Mouse (Mus musculus) neural tube, embryonic 14.5 days (tissue): ENCODE results near the gene Samd13. TPM values are rescaled to one million over a fixed set of nuclear protein-coding genes. Genes with fewer than 3 reads are reported as not detected.

Source experiments
- ATAC-seq: fragments of 200-750 bp; cut with Nextera tagmentation; 2 replicates; pipeline ENCODE4 v1.8.0; 2017; ENCODE audit warnings: low read depth, mild to moderate bottlenecking, moderate TSS enrichment, moderate library complexity
- H3K27ac ChIP-seq: fragments of 300-500 bp; sonication (generic); 2 replicates; pipeline ENCODE4 v1.5.1; 2014; ENCODE audit warnings: low read depth, mild to moderate bottlenecking, control low read depth, low read length, moderate library complexity, mixed read lengths
- H3K27me3 ChIP-seq: fragments of 300-500 bp; sonication (generic); 2 replicates; pipeline ENCODE4 v1.6.1; 2014; ENCODE audit warnings: low read length; ENCODE audit not compliant: control insufficient read depth, insufficient read depth
- H3K36me3 ChIP-seq: fragments of 300-500 bp; sonication (generic); 2 replicates; pipeline ENCODE4 v1.6.1; 2014; ENCODE audit warnings: low read length, mixed read lengths; ENCODE audit not compliant: control insufficient read depth, insufficient read depth
- H3K4me1 ChIP-seq: fragments of 300-500 bp; sonication (generic); 2 replicates; pipeline ENCODE4 v1.6.1; 2014; ENCODE audit warnings: low read length; ENCODE audit not compliant: control insufficient read depth, insufficient read depth
- H3K4me2 ChIP-seq: fragments of 300-500 bp; sonication (generic); 2 replicates; pipeline ENCODE4 v1.6.1; 2014; ENCODE audit warnings: mild to moderate bottlenecking, low read depth, low read length, control low read depth
- H3K4me3 ChIP-seq: fragments of 300-500 bp; sonication (generic); 2 replicates; pipeline ENCODE4 v1.5.1; 2014; ENCODE audit warnings: low read depth, low read length, control low read depth, mixed read lengths
- H3K9ac ChIP-seq: fragments of 300-500 bp; sonication (generic); replicated peaks from 2 replicates; pipeline ENCODE4 v1.6.1; 2014; ENCODE audit warnings: low read depth, mild to moderate bottlenecking, control low read depth, low read length, mixed read lengths
- H3K9me3 ChIP-seq: fragments of 300-500 bp; sonication (generic); 2 replicates; pipeline ENCODE4 v1.6.1; 2016; ENCODE audit warnings: low read length; ENCODE audit not compliant: control insufficient read depth
- WGBS: fragments of 180-500 bp; shearing (Covaris S2); extraction: QIAGEN DNeasy Blood & Tissue Kit; methylation state at CpG from one replicate; pipeline ENCODE4 v1.1.7; 2014; 5-methylcytosine and 5-hydroxymethylcytosine counted together
- polyA plus RNA-seq: library from polyadenylated mRNA; unstranded; fragments of >200 nt; fragmentation: Nextera tagmentation; extraction: Ambion mirVana; gene quantifications from 2 replicates; pipeline ENCODE4 v1.2.1, GENCODE M21; 2014

Samd13 gene
- polyA plus RNA-seq, 1 experiment from 2014 or later = 0.43 TPM

DNA sequence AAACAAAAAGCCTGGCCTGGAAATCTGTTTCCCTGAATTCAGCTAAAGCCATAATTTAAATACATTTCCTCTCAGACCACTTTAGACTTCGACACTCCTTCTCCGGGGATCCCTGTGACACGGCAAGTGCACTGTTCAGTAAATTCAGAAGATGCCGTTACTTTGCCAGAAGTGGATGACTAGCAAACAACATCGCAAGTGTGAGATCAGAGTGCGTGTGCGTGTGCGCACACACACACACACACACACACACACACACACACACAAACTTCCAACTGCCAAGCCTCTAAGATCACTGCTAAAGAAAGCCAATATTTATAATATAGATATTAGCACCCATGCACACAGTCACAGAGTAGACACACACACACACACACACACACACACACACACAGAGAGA lies 3.7 kb downstream of the Samd13 start:
- Histone ChIP-seq H3K4me2 (peak overlapping the region; percentile 45), H3K9me3 (no peaks in the 10 kb centered on the region), H3K4me1 (no peaks in the 10 kb centered on the region), H3K9ac (no peak overlapping the region), H3K36me3 (no peaks in the 10 kb centered on the region), H3K27ac (no peak overlapping the region), H3K4me3 (peak overlapping the region; percentile 23), H3K27me3 (no peaks in the 10 kb centered on the region)
- ATAC-seq = no peak
- 57% methylated on average over 8 of the region's 8 CpGs for WGBS

DNA sequence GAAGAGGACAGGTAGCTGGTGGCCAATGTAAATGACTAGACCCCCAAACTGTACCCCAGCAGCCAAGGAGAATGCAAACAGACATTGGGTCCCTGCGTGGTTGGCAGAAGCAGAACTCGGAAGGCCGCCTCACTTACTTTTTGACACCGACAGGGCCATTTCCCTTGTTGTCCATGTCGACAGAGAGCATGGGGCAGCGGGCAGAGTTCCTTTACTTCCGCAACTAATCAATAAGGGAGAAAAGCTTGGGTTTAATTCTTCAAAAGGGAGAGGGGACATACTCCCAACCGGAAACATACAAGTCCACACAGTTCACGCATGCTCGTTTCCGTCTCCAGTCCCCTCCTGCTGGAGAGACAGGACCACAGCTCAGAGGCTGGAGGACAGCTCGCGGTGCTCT lies 4.8 kb downstream of the Samd13 start:
- H3K4me1 ChIP-seq = no peaks in the 10 kb centered on the region
- H3K36me3 ChIP-seq = no peaks in the 10 kb centered on the region
- no peaks in the 10 kb centered on the region for H3K9me3 ChIP-seq
- ATAC-seq = no peak
- H3K27ac ChIP-seq = no peak overlapping the region
- no peaks in the 10 kb centered on the region for H3K27me3 ChIP-seq
- H3K4me3 ChIP-seq = no peak overlapping the region
- H3K4me2 ChIP-seq = no peak overlapping the region
- WGBS = 95% methylated on average over 13 of the region's 13 CpGs
- H3K9ac ChIP-seq = no peak overlapping the region

DNA sequence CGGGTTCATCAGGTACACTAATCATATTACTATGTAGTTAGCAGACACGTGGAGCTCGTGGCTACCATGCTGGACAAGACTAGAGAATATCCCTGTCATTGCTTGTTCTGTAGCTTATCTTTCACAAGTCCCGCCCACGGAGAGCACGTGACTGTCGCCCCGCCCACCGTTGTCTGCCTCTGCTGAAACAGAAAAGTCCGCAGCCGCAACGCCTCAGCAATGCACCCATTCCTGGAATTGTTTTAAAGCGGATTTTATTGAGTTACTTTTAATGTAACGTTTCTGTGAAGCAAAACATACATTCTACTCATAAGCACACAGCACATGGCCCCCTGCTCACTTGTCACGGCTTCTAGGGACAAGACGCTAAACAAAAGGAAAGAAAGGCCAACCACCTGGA lies 5.7 kb downstream of the Samd13 start:
- no peaks in the 10 kb centered on the region for H3K9me3 ChIP-seq
- 95% methylated on average over 16 of the region's 16 CpGs for WGBS
- H3K36me3 ChIP-seq = no peaks in the 10 kb centered on the region
- no peak for ATAC-seq
- no peak overlapping the region for H3K27ac ChIP-seq
- H3K9ac ChIP-seq = no peak overlapping the region
- H3K4me1 ChIP-seq = no peaks in the 10 kb centered on the region
- no peak overlapping the region for H3K4me3 ChIP-seq
- no peaks in the 10 kb centered on the region for H3K27me3 ChIP-seq
- H3K4me2 ChIP-seq = no peak overlapping the region

DNA sequence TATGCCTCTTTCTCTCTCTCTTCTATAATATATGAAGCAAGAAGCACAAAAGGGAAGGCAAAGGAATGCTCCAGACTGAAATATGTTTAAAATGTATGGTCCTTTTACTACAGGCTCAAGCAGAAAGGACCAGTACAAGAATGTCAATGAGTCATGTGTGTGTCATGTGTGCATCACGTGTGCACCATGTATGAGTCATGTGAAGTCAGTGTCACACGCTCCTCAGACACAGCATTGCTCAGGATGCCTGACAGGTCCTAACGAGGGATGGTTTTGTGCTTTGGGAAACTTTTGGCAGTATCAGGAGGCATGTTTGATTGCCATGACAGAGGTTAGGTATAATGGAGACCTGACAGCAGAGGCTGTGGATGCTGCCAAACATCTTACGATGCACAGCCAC lies 9.2 kb downstream of the Samd13 start:
- no peak for ATAC-seq
- H3K9me3 ChIP-seq = no peaks in the 10 kb centered on the region
- 89% methylated on average over 4 of the region's 4 CpGs for WGBS
- H3K4me2 ChIP-seq = no peak overlapping the region
- H3K36me3 ChIP-seq = no peaks in the 10 kb centered on the region
- H3K9ac ChIP-seq = no peak overlapping the region
- H3K27me3 ChIP-seq = no peaks in the 10 kb centered on the region
- H3K4me3 ChIP-seq = no peak overlapping the region
- H3K4me1 ChIP-seq = no peaks in the 10 kb centered on the region
- H3K27ac ChIP-seq = no peak overlapping the region

DNA sequence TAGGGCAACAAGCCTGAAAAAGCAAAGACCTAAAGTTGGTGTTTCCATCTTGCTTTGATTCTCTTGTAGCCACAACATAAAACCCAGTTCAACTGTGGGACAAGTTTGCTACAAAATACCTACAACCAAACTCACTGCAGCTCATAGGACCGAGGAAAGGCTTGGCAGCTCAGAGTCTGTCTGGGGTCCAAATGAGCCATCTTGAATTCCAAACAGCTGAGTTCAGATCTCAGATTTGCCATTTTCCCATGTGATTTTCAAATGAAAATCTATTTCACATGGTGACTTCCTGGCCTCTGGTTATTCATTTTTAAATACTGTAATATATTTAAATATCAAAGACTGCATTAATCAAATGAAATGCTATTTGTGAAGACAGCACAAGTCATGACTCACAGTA lies 10.3 kb downstream of the Samd13 start:
- no peaks in the 10 kb centered on the region for H3K27me3 ChIP-seq
- no peaks in the 10 kb centered on the region for H3K9me3 ChIP-seq
- no peak overlapping the region for H3K9ac ChIP-seq
- 95% methylated on average over 1 of the region's 1 CpGs for WGBS
- H3K27ac ChIP-seq = no peak overlapping the region
- H3K36me3 ChIP-seq = no peaks in the 10 kb centered on the region
- ATAC-seq = no peak
- H3K4me2 ChIP-seq = no peak overlapping the region
- H3K4me3 ChIP-seq = no peak overlapping the region
- H3K4me1 ChIP-seq = no peaks in the 10 kb centered on the region

DNA sequence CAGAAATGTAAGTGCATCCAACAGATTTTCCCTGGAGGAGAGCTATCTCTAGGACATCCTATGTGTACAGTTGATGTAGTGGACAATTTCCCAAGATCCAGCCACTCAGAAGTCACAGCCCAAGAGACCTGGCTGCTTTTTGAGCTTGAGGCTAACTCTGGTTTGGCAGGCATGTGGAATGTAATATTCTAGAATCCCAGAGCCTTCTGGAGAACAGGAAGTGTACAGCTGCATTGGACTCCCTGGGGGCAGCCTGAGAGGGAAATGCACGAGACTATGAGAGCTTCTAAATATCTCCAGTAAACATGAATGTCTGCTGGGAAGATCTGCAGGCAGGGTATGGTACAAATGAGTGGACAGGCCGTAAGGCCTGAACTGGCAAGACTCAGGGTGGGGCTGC lies 14.3 kb downstream of the Samd13 start:
- Histone ChIP-seq H3K36me3 (no peaks in the 10 kb centered on the region), H3K4me2 (no peak overlapping the region), H3K4me3 (no peak overlapping the region), H3K9me3 (no peaks in the 10 kb centered on the region), H3K4me1 (no peaks in the 10 kb centered on the region), H3K27ac (no peak overlapping the region), H3K9ac (no peak overlapping the region), H3K27me3 (no peaks in the 10 kb centered on the region)
- no peak for ATAC-seq
- WGBS = 64% methylated on average over 2 of the region's 2 CpGs

DNA sequence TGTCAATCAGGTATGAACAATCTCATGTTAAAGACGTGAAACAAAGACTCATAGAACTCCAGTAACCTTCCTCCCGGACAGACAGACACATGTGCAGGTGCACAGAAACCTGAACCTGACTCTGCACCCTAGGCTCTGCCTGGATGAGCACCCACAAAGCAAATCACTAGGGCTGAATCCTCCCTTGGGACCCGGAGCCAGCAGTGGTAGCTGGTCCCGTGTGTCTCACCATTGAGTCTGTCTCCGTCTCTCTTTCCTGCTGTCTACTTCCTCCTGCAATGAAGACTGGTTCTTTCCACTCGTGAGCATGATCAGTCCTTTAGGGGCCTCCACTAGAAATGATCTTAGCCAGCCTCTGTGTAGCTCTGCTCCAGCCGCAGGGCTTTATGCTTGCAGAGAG lies 23.5 kb downstream of the Samd13 start:
- H3K4me2 ChIP-seq = no peak overlapping the region
- 83% methylated on average over 7 of the region's 7 CpGs for WGBS
- no peaks in the 10 kb centered on the region for H3K4me1 ChIP-seq
- no peak overlapping the region for H3K9ac ChIP-seq
- no peak overlapping the region for H3K4me3 ChIP-seq
- no peaks in the 10 kb centered on the region for H3K27me3 ChIP-seq
- no peaks in the 10 kb centered on the region for H3K36me3 ChIP-seq
- H3K9me3 ChIP-seq = no peaks in the 10 kb centered on the region
- H3K27ac ChIP-seq = no peak overlapping the region
- ATAC-seq = no peak

DNA sequence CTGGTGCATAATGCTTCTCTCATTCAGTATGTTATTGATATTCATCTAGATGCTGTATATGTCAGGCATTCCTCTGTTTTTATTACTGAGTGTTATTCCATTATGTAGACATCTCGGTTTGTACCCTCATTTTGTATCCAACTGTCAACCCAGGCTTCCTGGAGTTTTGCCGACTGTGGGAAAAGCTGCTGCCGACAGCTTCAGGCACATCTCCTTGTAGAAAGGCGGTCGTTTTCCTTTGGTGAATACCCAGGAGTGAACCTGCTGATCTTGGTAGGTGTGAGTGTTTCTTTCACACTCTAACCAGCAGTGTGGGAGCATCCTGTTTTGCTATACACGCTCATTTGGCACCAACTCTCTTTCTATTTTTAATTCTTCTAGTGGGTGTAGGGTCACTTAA lies 24.4 kb downstream of the Samd13 start:
- H3K9ac ChIP-seq = no peak overlapping the region
- H3K4me1 ChIP-seq = no peaks in the 10 kb centered on the region
- H3K36me3 ChIP-seq = no peaks in the 10 kb centered on the region
- no peak overlapping the region for H3K4me3 ChIP-seq
- no peaks in the 10 kb centered on the region for H3K27me3 ChIP-seq
- no peak overlapping the region for H3K27ac ChIP-seq
- ATAC-seq = no peak
- 76% methylated on average over 6 of the region's 6 CpGs for WGBS
- H3K4me2 ChIP-seq = no peak overlapping the region
- H3K9me3 ChIP-seq = no peaks in the 10 kb centered on the region

DNA sequence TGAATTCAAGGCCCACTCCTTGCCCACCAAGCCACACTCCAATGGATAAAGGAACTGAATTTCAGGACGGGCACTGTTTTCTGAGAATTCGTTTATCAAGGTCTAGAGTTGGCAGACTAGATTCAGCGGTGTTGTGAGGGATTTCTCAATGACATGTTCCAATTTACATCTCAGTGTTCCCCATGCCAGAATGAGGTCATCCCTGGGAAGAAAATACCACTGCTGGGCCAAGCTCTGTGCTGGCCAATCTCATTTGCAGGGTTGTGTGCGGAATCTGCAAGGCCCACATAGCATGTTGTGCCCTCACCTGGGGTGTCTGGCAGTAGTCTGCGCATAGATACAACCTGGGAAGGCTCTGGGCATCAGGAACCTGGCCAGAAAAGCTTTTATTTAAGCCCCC lies 26.1 kb downstream of the Samd13 start:
- WGBS = 91% methylated on average over 5 of the region's 5 CpGs

More for the DNA sequence above, 26.1 kb downstream of the Samd13 start:
- H3K4me1 ChIP-seq = no peaks in the 10 kb centered on the region
- H3K4me2 ChIP-seq = no peak overlapping the region
- no peak overlapping the region for H3K9ac ChIP-seq
- no peak overlapping the region for H3K4me3 ChIP-seq
- H3K27ac ChIP-seq = no peak overlapping the region
- no peak for ATAC-seq
- H3K9me3 ChIP-seq = no peaks in the 10 kb centered on the region
- no peaks in the 10 kb centered on the region for H3K36me3 ChIP-seq
- H3K27me3 ChIP-seq = no peaks in the 10 kb centered on the region
